ENCODE assay signal across 26 mouse cellular contexts in genomic region chr10:6753375-6753774, GRCm38 (mm10). TPM values are rescaled to one million over a fixed set of nuclear protein-coding genes. Genes with fewer than 3 reads are reported as not detected.
"Had no signal": no experiment of that assay in that cellular context is flagged by ENCODE, and none has a peak within 500 bp of the region (broad histone marks: within the 10 kb centered on the region; RNA-seq: fewer than 3 reads in every experiment).

No protein-coding gene starts in this region.

- H3K4me1 ChIP-seq: lung, embryonic 15.5 days; midbrain, embryonic 10.5 days; midbrain, embryonic 12.5 days; neural tube, embryonic 13.5 days; neural tube, embryonic 15.5 days had no signal

- H3K27ac ChIP-seq: liver, embryonic 14.5 days; lung, embryonic 15.5 days; midbrain, embryonic 10.5 days; midbrain, embryonic 12.5 days; neural tube, embryonic 13.5 days; neural tube, embryonic 15.5 days had no signal

- H3K4me3 ChIP-seq: lung, embryonic 15.5 days; midbrain, embryonic 10.5 days; midbrain, embryonic 12.5 days; myocyte; neural tube, embryonic 13.5 days; neural tube, embryonic 15.5 days had no signal

- H3K27me3 ChIP-seq: lung, embryonic 15.5 days; midbrain, embryonic 12.5 days; neural tube, embryonic 13.5 days; neural tube, embryonic 15.5 days had no signal

- H3K36me3 ChIP-seq: lung, embryonic 15.5 days; midbrain, embryonic 10.5 days; midbrain, embryonic 12.5 days; neural tube, embryonic 13.5 days; neural tube, embryonic 15.5 days had no signal

- DNase-seq: lung, postnatal 10 days; lung, postnatal 4 days; midbrain, embryonic 14.5 days; retina, postnatal 1 day; right cerebral cortex, adult 18-20 months; right cerebral cortex, postnatal 25 days; right cerebral cortex, postnatal 4 days; spleen, adult 18-20 months; thymus, adult 18-20 months; thymus, postnatal 14 days; thymus, postnatal 36 days had no signal

- ATAC-seq: midbrain, embryonic 16.5 days had no signal

RNA-seq across cellular contexts. Expression of gene Oprm1, which starts 4.9 kb away (rescaled TPM):
- total RNA-seq: megakaryocyte-erythroid progenitor cell, adult 5-6 weeks had no signal
- polyA plus RNA-seq: liver, embryonic 14.5 days; myocyte; thymus, postnatal 0 days had no signal

RNA-seq across cellular contexts. Expression of gene Gm10945, which starts 8.2 kb away (rescaled TPM):
- total RNA-seq: megakaryocyte-erythroid progenitor cell, adult 5-6 weeks had no signal
- polyA plus RNA-seq: liver, embryonic 14.5 days; liver, embryonic 16.5 days; lung, embryonic 15.5 days; midbrain, embryonic 10.5 days; midbrain, embryonic 12.5 days; midbrain, embryonic 14.5 days; midbrain, embryonic 16.5 days; myocyte; neural tube, embryonic 11.5 days; neural tube, embryonic 13.5 days; neural tube, embryonic 15.5 days; small intestine, adult 2 months; stomach, embryonic 14.5 days; stomach, embryonic 16.5 days; thymus, postnatal 0 days had no signal
